Mouse (Mus musculus) embryonic fibroblast, embryonic 13.5 days (primary cell): ENCODE results near the gene Scfd2.

Experiments used
- CTCF ChIP-seq: IDR thresholded peaks from 2 replicates; pipeline ENCODE4 v1.5.1; 2011; ENCODE audit warnings: mild to moderate bottlenecking, control low read depth, low read length, moderate library complexity, borderline replicate concordance; ENCODE audit not compliant: insufficient read depth
- POLR2A ChIP-seq: IDR thresholded peaks from 2 replicates; pipeline ENCODE4 v1.6.1; 2011; ENCODE audit warnings: low read depth, mild to moderate bottlenecking, control low read depth, low read length, moderate library complexity

- TF ChIP-seq CTCF = no peak
- no peak for TF ChIP-seq POLR2A
Measured at GRCm38 (mm10) chr5:74261016-74261415, 270.5 kb downstream of the Scfd2 start.
